Mouse (Mus musculus) kidney, embryonic 14.5 days (tissue): ENCODE measurements at regions not wholly inside any gene's neighbourhood (a gene's known extent, or its start where the extent isn't known, plus 50 kb on each side); places are given as distances from the start of the nearest gene placed in this dataset.

Experiments
- ATAC-seq: fragments of 200-750 bp; cut with Nextera tagmentation; 2 replicates; pipeline ENCODE4 v1.8.0; 2017; ENCODE audit warnings: moderate number of reproducible peaks, mild to moderate bottlenecking, moderate TSS enrichment, moderate library complexity; ENCODE audit not compliant: low FRiP score, low TSS enrichment
- H3K27ac ChIP-seq: fragments of 300-500 bp; sonication (generic); 2 replicates; pipeline ENCODE4 v1.5.1; 2014; ENCODE audit warnings: low read depth, mild to moderate bottlenecking, low read length, moderate library complexity, mixed read lengths
- H3K27me3 ChIP-seq: fragments of 300-500 bp; sonication (generic); 2 replicates; pipeline ENCODE4 v1.6.1; 2014; ENCODE audit warnings: mild to moderate bottlenecking, low read length; ENCODE audit not compliant: control insufficient read depth, insufficient read depth
- H3K36me3 ChIP-seq: fragments of 300-500 bp; sonication (generic); 2 replicates; pipeline ENCODE4 v1.6.1; 2014; ENCODE audit warnings: low read length, mixed read lengths; ENCODE audit not compliant: control insufficient read depth, insufficient read depth
- H3K4me1 ChIP-seq: fragments of 300-500 bp; sonication (generic); 2 replicates; pipeline ENCODE4 v1.6.1; 2014; ENCODE audit warnings: low read length, mixed read lengths; ENCODE audit not compliant: control insufficient read depth, insufficient read depth
- H3K4me2 ChIP-seq: fragments of 300-500 bp; sonication (generic); replicated peaks from 2 replicates; pipeline ENCODE4 v1.6.1; 2014; ENCODE audit warnings: low read depth, mild to moderate bottlenecking, low read length
- H3K4me3 ChIP-seq: fragments of 300-500 bp; sonication (generic); 2 replicates; pipeline ENCODE4 v1.5.1; 2014; ENCODE audit warnings: mild to moderate bottlenecking, low read length
- H3K9ac ChIP-seq: fragments of 300-500 bp; sonication (generic); 2 replicates; pipeline ENCODE4 v1.6.1; 2014; ENCODE audit warnings: low read depth, mild to moderate bottlenecking, low read length, moderate library complexity
- H3K9me3 ChIP-seq: fragments of 300-500 bp; sonication (generic); 2 replicates; pipeline ENCODE4 v1.6.1; 2016; ENCODE audit warnings: low read length; ENCODE audit not compliant: control insufficient read depth
- WGBS: fragments of 180-500 bp; shearing (Covaris S2); extraction: QIAGEN DNeasy Blood & Tissue Kit; methylation state at CpG from one replicate; pipeline ENCODE4 v1.1.7; 2014; 5-methylcytosine and 5-hydroxymethylcytosine counted together

GRCm38 (mm10) chr10:93373954-93374689, 63.2 kb upstream of the Elk3 start:
- 65% methylated on average over 6 of the region's 6 CpGs for WGBS
- no peak overlapping the region for H3K4me2 ChIP-seq
- no peaks in the 10 kb centered on the region for H3K9me3 ChIP-seq
- H3K4me1 ChIP-seq = no peaks in the 10 kb centered on the region
- no peaks in the 10 kb centered on the region for H3K36me3 ChIP-seq
- no peak overlapping the region for H3K27ac ChIP-seq
- H3K27me3 ChIP-seq = no peaks in the 10 kb centered on the region
- no peak for ATAC-seq
- no peak overlapping the region for H3K9ac ChIP-seq
- H3K4me3 ChIP-seq = no peak overlapping the region

GRCm38 (mm10) chr10:93374690-93374994, 63.7 kb upstream of the Elk3 start:
- Histone ChIP-seq H3K4me3 (no peak overlapping the region), H3K9ac (no peak overlapping the region), H3K27ac (no peak overlapping the region), H3K27me3 (no peaks in the 10 kb centered on the region), H3K4me2 (no peak overlapping the region), H3K36me3 (no peaks in the 10 kb centered on the region), H3K9me3 (no peaks in the 10 kb centered on the region), H3K4me1 (no peaks in the 10 kb centered on the region)
- WGBS = 86% methylated on average over 2 of the region's 2 CpGs
- ATAC-seq = no peak

GRCm38 (mm10) chr10:93375007-93375711, 64.2 kb upstream of the Elk3 start:
- peak overlapping the region; percentile 71; the same call in 1 of the 2 replicates for H3K27ac ChIP-seq
- no peaks in the 10 kb centered on the region for H3K27me3 ChIP-seq
- peak; percentile 76 for ATAC-seq
- 28% methylated on average over 13 of the region's 13 CpGs for WGBS
- no peaks in the 10 kb centered on the region for H3K4me1 ChIP-seq
- no peak overlapping the region for H3K9ac ChIP-seq
- no peaks in the 10 kb centered on the region for H3K36me3 ChIP-seq
- H3K4me2 ChIP-seq = no peak overlapping the region
- H3K9me3 ChIP-seq = no peaks in the 10 kb centered on the region
- H3K4me3 ChIP-seq = no peak overlapping the region

GRCm38 (mm10) chr10:93375771-93376170, 64.8 kb upstream of the Elk3 start:
- Histone ChIP-seq H3K36me3 (no peaks in the 10 kb centered on the region), H3K4me1 (no peaks in the 10 kb centered on the region), H3K27me3 (no peaks in the 10 kb centered on the region), H3K4me2 (no peak overlapping the region), H3K4me3 (no peak overlapping the region), H3K9me3 (no peaks in the 10 kb centered on the region), H3K9ac (no peak overlapping the region), H3K27ac (peak overlapping the region; percentile 71)
- 68% methylated on average over 4 of the region's 4 CpGs for WGBS
- no peak for ATAC-seq

GRCm38 (mm10) chr10:93376457-93376941, 65.6 kb upstream of the Elk3 start:
- Histone ChIP-seq H3K4me3 (no peak overlapping the region), H3K27ac (peak overlapping the region; percentile 63; the same call in 1 of the 2 replicates), H3K27me3 (no peaks in the 10 kb centered on the region), H3K4me2 (no peak overlapping the region), H3K36me3 (no peaks in the 10 kb centered on the region), H3K9ac (no peak overlapping the region), H3K9me3 (no peaks in the 10 kb centered on the region), H3K4me1 (no peaks in the 10 kb centered on the region)
- WGBS = 73% methylated on average over 7 of the region's 7 CpGs
- ATAC-seq = no peak

- no peaks in the 10 kb centered on the region for H3K9me3 ChIP-seq
- H3K4me2 ChIP-seq = no peak overlapping the region
- H3K27ac ChIP-seq = no peak overlapping the region
- no peaks in the 10 kb centered on the region for H3K36me3 ChIP-seq
- H3K4me1 ChIP-seq = no peaks in the 10 kb centered on the region
- no peak overlapping the region for H3K9ac ChIP-seq
- no peak overlapping the region for H3K4me3 ChIP-seq
- H3K27me3 ChIP-seq = no peaks in the 10 kb centered on the region
- 85% methylated on average over 6 of the region's 6 CpGs for WGBS
- ATAC-seq = no peak
Observed at GRCm38 (mm10) chr10:93389276-93389675, 63.9 kb upstream of the Lta4h start.

DNA sequence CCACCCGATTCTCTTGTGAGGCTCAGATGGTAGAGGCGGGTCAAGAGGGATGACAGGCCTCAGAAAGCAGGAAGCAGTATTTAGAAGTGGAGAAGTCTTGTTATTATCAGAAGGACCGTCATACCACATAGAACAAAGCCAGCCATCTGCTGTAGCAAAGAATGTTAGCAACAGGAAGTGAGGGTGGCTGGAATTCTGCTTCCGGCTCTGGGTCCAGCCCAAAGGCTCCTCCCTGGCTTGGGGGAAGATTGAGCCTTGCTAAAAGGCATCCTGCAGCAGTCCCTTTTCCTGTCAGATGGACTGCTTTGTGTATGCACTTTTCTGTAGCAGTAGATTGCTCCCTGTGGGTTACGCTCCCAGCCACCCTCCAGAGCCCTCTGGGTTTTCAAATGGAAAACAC, 61.9 kb upstream of the Lta4h start:
- Histone ChIP-seq H3K27ac (peak overlapping the region; percentile 32; the same call in 1 of the 2 replicates), H3K4me1 (no peaks in the 10 kb centered on the region), H3K4me3 (no peak overlapping the region), H3K4me2 (no peak overlapping the region), H3K9me3 (no peaks in the 10 kb centered on the region), H3K36me3 (no peaks in the 10 kb centered on the region), H3K9ac (no peak overlapping the region), H3K27me3 (no peaks in the 10 kb centered on the region)
- 61% methylated on average over 5 of the region's 5 CpGs for WGBS
- ATAC-seq = no peak

DNA sequence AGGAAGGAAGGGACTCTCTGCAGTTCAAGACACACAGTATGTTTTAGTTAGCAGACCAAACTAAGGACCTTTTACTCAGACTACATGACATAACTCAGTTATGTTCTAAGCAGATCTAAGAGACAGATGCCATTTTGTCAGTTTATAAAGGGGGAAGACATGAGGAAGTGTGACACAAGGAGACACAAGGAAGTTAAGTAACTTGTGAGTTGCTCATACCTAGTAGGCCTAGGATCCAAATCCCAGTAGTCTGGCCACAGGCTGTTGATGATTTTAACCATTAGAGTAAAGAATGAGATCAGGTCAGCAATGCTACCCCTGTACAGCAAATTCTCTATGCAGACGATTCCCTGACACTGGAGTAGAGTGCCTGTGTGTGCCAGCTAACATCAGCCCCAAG, 59.3 kb upstream of the Lta4h start:
- no peak overlapping the region for H3K4me3 ChIP-seq
- H3K4me1 ChIP-seq = no peaks in the 10 kb centered on the region
- no peaks in the 10 kb centered on the region for H3K36me3 ChIP-seq
- H3K9me3 ChIP-seq = no peaks in the 10 kb centered on the region
- WGBS = 64% methylated on average over 1 of the region's 1 CpGs
- no peaks in the 10 kb centered on the region for H3K27me3 ChIP-seq
- no peak for ATAC-seq
- no peak overlapping the region for H3K4me2 ChIP-seq
- H3K9ac ChIP-seq = no peak overlapping the region
- no peak overlapping the region for H3K27ac ChIP-seq

- Histone ChIP-seq H3K4me3 (no peak overlapping the region), H3K4me2 (no peak overlapping the region), H3K9me3 (no peaks in the 10 kb centered on the region), H3K4me1 (no peaks in the 10 kb centered on the region), H3K27ac (no peak overlapping the region), H3K36me3 (no peaks in the 10 kb centered on the region), H3K9ac (no peak overlapping the region), H3K27me3 (no peaks in the 10 kb centered on the region)
- no peak for ATAC-seq
- 91% methylated on average over 5 of the region's 5 CpGs for WGBS
Observed at GRCm38 (mm10) chr10:93397711-93398110, 55.5 kb upstream of the Lta4h start.
